Mouse (Mus musculus): Measurements from ENCODE around the gene 4933424G06Rik.

The 4933424G06Rik gene

DNA sequence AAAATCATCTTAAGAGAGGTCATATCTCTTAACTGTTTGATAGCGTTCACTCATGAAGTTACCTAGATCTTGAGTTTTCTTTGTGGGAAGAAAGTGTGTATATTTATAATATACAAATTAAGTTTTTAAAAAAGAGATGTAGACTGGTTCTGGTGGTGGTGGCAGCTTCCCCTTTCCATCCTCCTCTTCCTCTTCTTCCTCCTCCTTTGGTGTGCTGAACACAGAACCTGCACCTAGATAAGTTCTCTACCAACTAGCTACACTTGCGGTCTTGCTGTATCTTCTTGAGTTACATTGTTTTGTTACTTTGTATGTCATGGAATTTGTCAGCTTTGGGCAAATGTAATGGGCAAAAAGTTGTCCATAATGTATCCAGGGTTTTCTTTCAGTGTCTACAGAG lies 1.2 kb downstream of the 4933424G06Rik start:
- DNase-seq = no peak

GRCm38 (mm10) chr1:36714311-36714710 lies 4.4 kb downstream of the 4933424G06Rik start, which contains the start of gene Actr1b:
TSS of gene Actr1b (minus strand) at chr1:36714422.
- DNase-seq = no peak

DNA sequence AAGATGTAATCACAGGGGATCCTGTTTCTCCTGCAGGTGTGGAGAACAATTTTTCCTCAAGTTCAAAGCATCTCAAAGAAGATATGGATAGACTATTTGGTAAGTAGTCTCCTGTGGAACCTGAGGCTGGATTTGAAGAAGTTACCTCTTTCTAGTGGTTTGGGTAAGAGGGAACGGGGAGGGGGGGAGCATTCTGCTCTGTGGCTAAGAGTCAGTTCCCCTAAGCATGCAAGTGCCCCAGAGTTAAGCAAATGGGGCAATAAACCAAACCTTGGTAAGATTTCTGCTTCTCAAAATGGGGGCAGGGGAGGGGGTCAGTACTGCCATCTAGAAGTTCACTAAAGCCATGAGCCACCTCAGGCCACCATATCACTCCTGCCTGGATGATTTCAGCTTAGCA lies 8.8 kb downstream of the 4933424G06Rik start:
- DNase-seq = no peak

GRCm38 (mm10) chr1:36723146-36724056 lies 13.5 kb downstream of the 4933424G06Rik start:
- DNase-seq = no peak

GRCm38 (mm10) chr1:36724057-36724431 lies 14.1 kb downstream of the 4933424G06Rik start:
- no peak for DNase-seq

DNA sequence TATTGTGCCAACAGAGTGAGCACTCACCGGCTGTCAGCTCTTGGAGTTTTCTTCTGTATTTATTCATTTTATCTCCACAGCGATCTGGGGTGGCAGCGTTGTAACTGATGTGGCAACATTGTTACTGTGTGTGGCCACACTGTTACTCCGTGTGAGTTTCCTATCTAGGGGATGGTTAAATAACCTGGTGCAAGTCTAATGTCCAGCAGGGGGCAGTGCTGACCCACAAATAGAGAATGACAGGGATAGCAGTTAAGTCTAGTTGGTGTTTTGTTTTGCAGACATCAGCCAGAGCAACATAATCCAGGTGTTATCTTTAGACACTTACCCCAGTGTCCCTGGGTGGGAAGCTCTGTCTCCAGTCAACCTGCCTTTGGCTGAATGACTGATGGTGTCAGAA lies 27.4 kb downstream of the 4933424G06Rik start:
- peak; percentile 84 for DNase-seq

DNA sequence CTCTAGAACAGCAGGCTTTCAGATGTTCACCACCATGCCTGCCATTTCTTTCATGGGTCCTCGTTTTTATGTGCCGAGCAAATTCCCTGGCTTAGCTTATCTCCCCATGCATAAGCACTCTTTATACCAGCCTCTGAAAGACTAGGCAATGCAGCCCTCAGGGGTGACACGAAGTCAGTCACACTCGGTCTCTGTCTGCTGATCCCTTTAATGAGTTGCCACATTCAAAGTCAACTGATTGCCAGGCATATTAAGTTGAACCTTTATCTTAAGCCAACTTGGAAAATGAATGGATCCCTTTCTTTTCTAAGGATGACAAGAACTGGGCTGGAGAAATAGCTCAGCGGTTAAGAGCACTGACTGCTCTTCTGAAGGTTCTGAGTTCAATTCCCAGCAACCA lies 29.3 kb downstream of the 4933424G06Rik start:
- no peak for DNase-seq

GRCm38 (mm10) chr1:36743046-36743445 lies 33.1 kb downstream of the 4933424G06Rik start:
- no peak for DNase-seq

- peak; percentile 85 for DNase-seq
Observed at GRCm38 (mm10) chr1:36744268-36744944, 34.5 kb downstream of the 4933424G06Rik start.

- no peak for DNase-seq
Observed at GRCm38 (mm10) chr1:36745661-36746060, 35.7 kb downstream of the 4933424G06Rik start.

GRCm38 (mm10) chr1:36746452-36746851 lies 36.5 kb downstream of the 4933424G06Rik start:
- DNase-seq = no peak

- no peak for DNase-seq
Observed at GRCm38 (mm10) chr1:36753932-36754675, 44.2 kb downstream of the 4933424G06Rik start.

DNA sequence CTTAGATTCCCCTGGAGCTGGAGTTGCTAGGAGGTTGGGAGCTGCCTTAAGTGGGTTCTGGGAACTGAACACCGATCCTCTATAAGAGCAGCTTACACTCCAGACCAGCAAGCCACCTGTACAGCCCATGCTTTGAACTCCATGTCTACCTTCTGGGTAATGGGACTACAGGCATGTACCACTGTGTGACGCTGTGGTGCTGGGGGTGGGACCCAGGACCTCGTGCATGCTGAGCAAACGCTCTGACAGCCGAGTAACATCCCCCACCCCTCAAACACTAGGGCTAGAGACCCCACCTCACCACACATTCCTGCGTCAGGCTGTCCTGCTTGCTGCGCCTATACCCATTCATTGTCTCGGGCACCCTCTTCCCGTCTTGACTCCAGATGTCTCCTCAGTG lies 48.6 kb downstream of the 4933424G06Rik start:
- no peak for DNase-seq

DNA sequence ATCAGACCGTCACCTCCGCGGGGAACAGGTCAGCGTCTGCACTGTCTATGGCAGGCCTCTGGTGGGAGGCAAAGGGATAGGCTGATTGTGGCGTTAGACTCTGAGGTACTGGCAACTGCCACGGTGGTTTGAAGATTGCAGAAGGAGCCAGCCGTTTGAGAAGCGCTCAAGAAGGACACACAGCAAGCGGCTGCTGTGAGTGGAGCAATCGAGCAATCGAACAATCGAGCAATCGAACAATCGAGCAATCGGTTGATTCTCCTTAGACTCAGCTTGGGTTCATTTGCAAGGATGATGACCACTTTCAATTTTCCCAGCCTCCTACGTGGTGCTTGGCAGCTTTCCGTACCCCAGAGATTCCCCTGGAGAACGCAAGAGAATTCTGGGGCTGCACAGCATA lies 49.1 kb downstream of the 4933424G06Rik start:
- DNase-seq = no peak

DNA sequence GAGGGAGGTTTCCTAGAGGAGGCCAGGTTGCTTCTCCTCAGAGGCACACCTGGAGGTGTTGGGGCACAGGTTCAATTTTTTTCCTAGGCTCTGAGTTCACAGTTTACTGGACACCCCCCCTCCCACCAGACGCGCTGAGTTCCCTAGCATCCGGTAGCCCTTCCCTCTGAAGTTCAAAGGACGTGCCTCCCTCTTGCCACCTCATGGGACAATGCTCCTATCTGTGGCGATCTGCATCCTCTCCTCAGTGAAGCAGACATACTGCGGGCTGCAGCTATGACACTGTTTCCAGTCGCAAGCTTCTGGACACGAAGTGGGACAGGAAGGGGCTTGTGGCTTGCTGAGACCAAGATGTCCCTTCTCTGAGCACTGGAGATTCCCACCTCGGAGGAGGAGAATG lies 50.5 kb downstream of the 4933424G06Rik start:
- no peak for DNase-seq

DNA sequence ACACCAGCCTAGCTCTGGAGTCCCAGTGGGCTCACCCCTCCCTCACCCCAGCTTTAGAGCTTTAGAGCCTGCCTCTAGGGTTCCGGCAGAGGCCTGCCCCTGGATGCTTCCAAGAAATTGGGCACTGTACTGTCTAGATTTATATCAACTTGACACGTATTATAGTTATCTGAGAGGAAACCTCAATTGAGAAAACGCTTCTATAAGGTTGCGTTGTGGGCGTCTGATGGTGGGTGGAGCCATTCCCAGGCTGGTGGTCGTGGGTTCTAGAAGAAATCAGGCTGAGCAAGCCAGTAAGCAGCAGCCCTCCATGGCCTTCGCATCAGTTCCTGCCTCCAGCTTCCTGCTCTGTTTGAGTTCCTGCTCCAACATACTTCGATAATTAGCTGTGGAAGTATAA lies 51.1 kb downstream of the 4933424G06Rik start:
- no peak for DNase-seq

- DNase-seq = no peak
Observed at GRCm38 (mm10) chr1:36761568-36761967, 51.6 kb downstream of the 4933424G06Rik start, which contains the start of gene Zap70. TSS of gene Zap70 (plus strand) at chr1:36761798.

DNA sequence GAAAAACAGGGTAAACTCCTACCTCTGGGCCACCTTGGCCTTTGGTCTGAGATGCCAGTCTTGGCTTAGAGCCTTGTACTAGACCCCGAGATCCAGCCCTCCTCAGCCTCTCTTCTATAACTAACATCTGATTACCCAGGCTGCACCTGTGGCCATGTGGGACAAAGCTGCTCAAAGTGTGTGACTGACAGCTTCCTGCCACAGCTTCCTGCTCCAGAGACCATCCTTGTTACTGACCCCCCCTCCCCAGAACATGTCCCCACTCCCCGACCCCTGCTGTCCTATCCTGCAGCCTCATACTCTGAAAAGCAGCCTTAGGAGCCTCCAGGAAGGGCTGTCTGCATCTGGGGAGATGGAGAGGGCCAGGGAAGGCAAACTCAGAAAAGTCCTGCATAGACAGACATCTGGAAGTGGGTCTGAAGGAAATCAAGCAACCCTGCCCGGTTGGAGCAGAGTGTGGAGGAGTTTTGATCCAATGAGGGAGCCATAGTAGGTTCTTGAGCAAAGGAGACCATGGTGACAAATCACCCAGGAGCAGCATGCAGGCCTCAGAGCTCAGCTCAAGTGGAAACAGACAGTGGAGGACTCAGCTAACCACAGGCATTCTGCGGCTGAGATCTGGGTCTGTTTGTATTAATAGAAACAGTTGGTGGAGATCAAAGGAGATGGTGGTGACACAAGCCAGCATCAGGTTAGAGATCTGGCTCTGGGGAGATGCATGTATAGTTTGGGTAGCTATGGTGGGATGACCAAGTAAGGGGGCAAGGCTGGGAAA lies 56.7 kb downstream of the 4933424G06Rik start:
- no peak for DNase-seq

- no peak for DNase-seq
Observed at GRCm38 (mm10) chr1:36767321-36767720, 57.4 kb downstream of the 4933424G06Rik start.

GRCm38 (mm10) chr1:36768786-36769185 lies 58.8 kb downstream of the 4933424G06Rik start:
- no peak for DNase-seq

GRCm38 (mm10) chr1:36769951-36770350 lies 60.0 kb downstream of the 4933424G06Rik start:
- no peak for DNase-seq

DNA sequence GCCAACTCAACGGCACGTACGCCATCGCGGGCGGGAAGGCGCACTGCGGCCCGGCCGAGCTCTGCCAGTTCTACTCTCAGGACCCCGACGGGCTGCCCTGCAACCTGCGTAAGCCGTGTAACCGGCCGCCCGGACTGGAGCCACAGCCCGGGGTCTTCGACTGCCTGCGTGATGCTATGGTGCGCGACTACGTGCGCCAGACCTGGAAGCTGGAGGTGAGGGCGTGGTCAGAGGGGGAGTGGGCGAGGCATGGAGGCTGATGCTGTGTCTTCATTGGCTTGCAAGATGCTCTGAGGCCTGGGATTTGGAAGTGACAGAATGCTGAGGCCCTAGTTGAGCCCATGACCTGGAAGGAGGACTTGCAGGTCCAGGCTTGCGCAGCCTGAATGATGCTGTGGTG lies 61.0 kb downstream of the 4933424G06Rik start:
- no peak for DNase-seq

All from layer of hippocampus, adult 9-11 months (tissue).